Mouse (Mus musculus): ENCODE data around the gene Hoxb8.

Hoxb8 gene

GRCm38 (mm10) chr11:96281855-96282570 lies at the start of gene Hoxb8:
TSS of gene Hoxb8 (plus strand) at chr11:96281905.
- no peak for DNase-seq (ENCODE audit: low spot score)

- peak; percentile 57 for DNase-seq (ENCODE audit: low spot score)
Observed at GRCm38 (mm10) chr11:96234906-96235305, 46.8 kb upstream of the Hoxb8 start.

- peak; percentile 75 for DNase-seq (ENCODE audit: low spot score)
Observed at GRCm38 (mm10) chr11:96240211-96240610, 41.5 kb upstream of the Hoxb8 start.

GRCm38 (mm10) chr11:96250901-96251300 lies 30.8 kb upstream of the Hoxb8 start:
- no peak for DNase-seq (ENCODE audit: low spot score)

- no peak for DNase-seq (ENCODE audit: low spot score)
Observed at GRCm38 (mm10) chr11:96251480-96252031, 30.1 kb upstream of the Hoxb8 start.

GRCm38 (mm10) chr11:96252541-96253120 lies 29.1 kb upstream of the Hoxb8 start:
- no peak for DNase-seq (ENCODE audit: low spot score)

- DNase-seq (ENCODE audit: low spot score) = no peak
Observed at GRCm38 (mm10) chr11:96254221-96254620, 27.5 kb upstream of the Hoxb8 start.

GRCm38 (mm10) chr11:96255111-96255995 lies 26.4 kb upstream of the Hoxb8 start:
- DNase-seq (ENCODE audit: low spot score) = no peak

- no peak for DNase-seq (ENCODE audit: low spot score)
Observed at GRCm38 (mm10) chr11:96255996-96256445, 25.7 kb upstream of the Hoxb8 start.

- DNase-seq (ENCODE audit: low spot score) = no peak
Observed at GRCm38 (mm10) chr11:96257141-96257540, 24.6 kb upstream of the Hoxb8 start.

- DNase-seq (ENCODE audit: low spot score) = no peak
Observed at GRCm38 (mm10) chr11:96259038-96259437, 22.7 kb upstream of the Hoxb8 start.

- DNase-seq (ENCODE audit: low spot score) = no peak
Observed at GRCm38 (mm10) chr11:96259511-96259910, 22.2 kb upstream of the Hoxb8 start.

GRCm38 (mm10) chr11:96260310-96260970 lies 21.3 kb upstream of the Hoxb8 start:
- DNase-seq (ENCODE audit: low spot score) = peak; percentile 16

GRCm38 (mm10) chr11:96261323-96261890 lies 20.3 kb upstream of the Hoxb8 start:
- no peak for DNase-seq (ENCODE audit: low spot score)

- DNase-seq (ENCODE audit: low spot score) = no peak
Observed at GRCm38 (mm10) chr11:96262262-96262830, 19.4 kb upstream of the Hoxb8 start.

- DNase-seq (ENCODE audit: low spot score) = no peak
Observed at GRCm38 (mm10) chr11:96263636-96264389, 17.9 kb upstream of the Hoxb8 start.

GRCm38 (mm10) chr11:96264390-96265020 lies 17.2 kb upstream of the Hoxb8 start:
- DNase-seq (ENCODE audit: low spot score) = no peak

GRCm38 (mm10) chr11:96265954-96266353 lies 15.8 kb upstream of the Hoxb8 start:
- DNase-seq (ENCODE audit: low spot score) = peak; percentile 44

GRCm38 (mm10) chr11:96267021-96267920 lies 14.4 kb upstream of the Hoxb8 start:
- no peak for DNase-seq (ENCODE audit: low spot score)

Measured in adipocyte (in vitro differentiated cells).